Mouse (Mus musculus): ENCODE results near the gene Pimreg. TPM values are rescaled to one million over a fixed set of nuclear protein-coding genes. Genes with fewer than 3 reads are reported as not detected.
A peak's percentile ranks its signal among the peaks of the same experiment; 100 is the strongest.

The Pimreg gene
- polyA plus RNA-seq, 1 experiment from 2014 or later: 138 TPM

DNA sequence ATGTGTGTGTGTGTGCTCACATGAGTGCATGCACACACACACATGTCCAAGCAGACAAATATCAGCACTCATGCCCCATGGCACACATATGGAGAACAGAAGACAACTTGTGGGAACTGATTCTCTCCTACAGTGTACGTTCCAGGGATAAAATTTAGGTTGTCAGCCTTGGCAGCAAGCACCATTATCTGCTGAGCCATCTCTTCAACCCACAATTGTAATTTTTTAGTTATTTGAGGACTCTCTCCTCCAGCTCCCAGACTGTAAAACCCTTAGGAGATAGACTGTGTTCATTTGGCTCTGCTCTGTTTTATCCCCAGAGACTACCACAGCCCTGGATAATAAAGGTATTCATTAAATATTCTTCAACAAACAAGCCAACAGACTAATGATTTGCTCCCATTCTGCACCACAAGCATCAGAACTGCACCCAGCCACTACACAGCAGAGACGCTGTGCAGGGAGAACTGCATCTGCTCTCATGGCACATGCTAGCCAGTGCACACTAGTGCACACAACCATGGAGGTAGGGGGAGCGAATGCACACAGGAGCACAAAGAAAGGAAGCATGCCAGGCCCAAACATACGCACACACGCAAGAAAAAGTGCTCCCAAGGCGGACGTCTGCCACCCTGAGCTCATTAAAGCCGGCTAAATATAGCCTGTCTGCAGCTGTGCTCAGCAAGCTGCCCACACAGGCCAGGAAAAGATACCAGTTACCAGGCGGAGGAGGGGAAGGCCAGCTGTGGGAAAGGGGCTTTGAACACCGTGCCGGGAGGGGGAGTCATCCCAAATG lies 44.6 kb downstream of the Pimreg start:
- 38% methylated on average over 11 of the region's 11 CpGs for WGBS
- H3K27ac ChIP-seq (ENCODE audit: low read length): 0 out of 2 replicates have a peak overlapping the region, but pooled peaks have one; percentile 8

GRCm38 (mm10) chr11:72092390-72092789 lies 50.6 kb downstream of the Pimreg start:
- no peak for ATAC-seq (ENCODE audit: low read depth)
- H3K4me1 ChIP-seq (replicated peaks; ENCODE audit: control insufficient read depth, insufficient read depth, low read length): peaks cover 10% of the 10 kb centered on the region; the same call in 1 of the 2 replicates
- H3K9ac ChIP-seq (ENCODE audit: low read length): no peak overlapping the region
- no peaks in the 10 kb centered on the region for H3K9me3 ChIP-seq (ENCODE audit: control insufficient read depth, low read length)
- no peaks in the 10 kb centered on the region for H3K36me3 ChIP-seq (ENCODE audit: control insufficient read depth, insufficient read depth, low read length)
- no peak overlapping the region for H3K4me2 ChIP-seq (ENCODE audit: low read depth, low read length)
- H3K4me3 ChIP-seq (ENCODE audit: low read length): no peak overlapping the region
- H3K27me3 ChIP-seq (ENCODE audit: control insufficient read depth, insufficient read depth, low read depth, low read length): no peaks in the 10 kb centered on the region
- WGBS: 49% methylated on average over 8 of the region's 8 CpGs
- no peak overlapping the region for H3K27ac ChIP-seq (ENCODE audit: low read length)

More for the DNA sequence above, 44.6 kb downstream of the Pimreg start:
- H3K4me1 ChIP-seq (replicated peaks; ENCODE audit: control insufficient read depth, insufficient read depth, low read length): 0 out of 2 replicates have a peak, but pooled peaks cover 3% of the 10 kb centered on the region
- H3K9me3 ChIP-seq (ENCODE audit: control insufficient read depth, low read length): no peaks in the 10 kb centered on the region
- no peaks in the 10 kb centered on the region for H3K27me3 ChIP-seq (ENCODE audit: control insufficient read depth, insufficient read depth, low read depth, low read length)
- H3K36me3 ChIP-seq (ENCODE audit: control insufficient read depth, insufficient read depth, low read length): no peaks in the 10 kb centered on the region
- 0 out of 2 replicates have a peak, but pooled peaks have one; percentile 26 for ATAC-seq (ENCODE audit: low read depth)
- H3K4me2 ChIP-seq (ENCODE audit: low read depth, low read length): no peak overlapping the region
- no peak overlapping the region for H3K9ac ChIP-seq (ENCODE audit: low read length)
- no peak overlapping the region for H3K4me3 ChIP-seq (ENCODE audit: low read length)

GRCm38 (mm10) chr11:72094442-72094841 lies 52.6 kb downstream of the Pimreg start:
- Histone ChIP-seq H3K4me1 (replicated peaks; ENCODE audit: control insufficient read depth, insufficient read depth, low read length) (peaks cover 10% of the 10 kb centered on the region; the same call in 1 of the 2 replicates), H3K27ac (ENCODE audit: low read length) (peak overlapping the region; percentile 43; the same call in 1 of the 2 replicates), H3K4me3 (ENCODE audit: low read length) (no peak overlapping the region), H3K27me3 (ENCODE audit: control insufficient read depth, insufficient read depth, low read depth, low read length) (no peaks in the 10 kb centered on the region), H3K36me3 (ENCODE audit: control insufficient read depth, insufficient read depth, low read length) (no peaks in the 10 kb centered on the region), H3K4me2 (ENCODE audit: low read depth, low read length) (no peak overlapping the region), H3K9ac (ENCODE audit: low read length) (no peak overlapping the region), H3K9me3 (ENCODE audit: control insufficient read depth, low read length) (no peaks in the 10 kb centered on the region)
- ATAC-seq (ENCODE audit: low read depth): peak; percentile 54; the same call in 1 of the 2 replicates
- 46% methylated on average over 7 of the region's 7 CpGs for WGBS

- WGBS: 57% methylated on average over 3 of the region's 3 CpGs
- ATAC-seq (ENCODE audit: low read depth): no peak
Measured at GRCm38 (mm10) chr11:72095994-72096393, 54.2 kb downstream of the Pimreg start.

More at GRCm38 (mm10) chr11:72095994-72096393, 54.2 kb downstream of the Pimreg start:
- Histone ChIP-seq H3K4me3 (ENCODE audit: low read length) (no peak overlapping the region), H3K4me2 (ENCODE audit: low read depth, low read length) (no peak overlapping the region), H3K4me1 (replicated peaks; ENCODE audit: control insufficient read depth, insufficient read depth, low read length) (peaks cover 10% of the 10 kb centered on the region; the same call in 1 of the 2 replicates), H3K27me3 (ENCODE audit: control insufficient read depth, insufficient read depth, low read depth, low read length) (no peaks in the 10 kb centered on the region), H3K36me3 (ENCODE audit: control insufficient read depth, insufficient read depth, low read length) (no peaks in the 10 kb centered on the region), H3K9ac (ENCODE audit: low read length) (no peak overlapping the region), H3K9me3 (ENCODE audit: control insufficient read depth, low read length) (no peaks in the 10 kb centered on the region), H3K27ac (ENCODE audit: low read length) (no peak overlapping the region)

Other genes with a start within 250 kb of the Pimreg start
- gene Aipl1, start 4.5 kb upstream of the Pimreg start, polyA plus RNA-seq (2015; fragmentation: Nextera tagmentation; extraction: Ambion mirVana): 0.44 and 0.64 TPM in 2 replicates
- 2.3 and 2.9 TPM in 2 replicates for gene Pitpnm3, start 93.7 kb downstream of the Pimreg start, polyA plus RNA-seq (2015; fragmentation: Nextera tagmentation; extraction: Ambion mirVana)
- gene Gm43951, start 164.8 kb downstream of the Pimreg start, polyA plus RNA-seq (2015; fragmentation: Nextera tagmentation; extraction: Ambion mirVana): 0.11 and 0.16 TPM in 2 replicates
- gene 4933427D14Rik, start 165.4 kb downstream of the Pimreg start, polyA plus RNA-seq (2015; fragmentation: Nextera tagmentation; extraction: Ambion mirVana): 16.1 and 17.0 TPM in 2 replicates
- gene Txndc17, start 165.5 kb downstream of the Pimreg start, polyA plus RNA-seq (2015; fragmentation: Nextera tagmentation; extraction: Ambion mirVana): 178 TPM in 2 replicates
- gene Med31, start 173.6 kb downstream of the Pimreg start, polyA plus RNA-seq (2015; fragmentation: Nextera tagmentation; extraction: Ambion mirVana): 48.1 and 51.4 TPM in 2 replicates
- gene Slc13a5, start 225.2 kb downstream of the Pimreg start, polyA plus RNA-seq (2015; fragmentation: Nextera tagmentation; extraction: Ambion mirVana): 0.35 TPM in 1 of 2 replicates, not detected in the other